In genomic region chr11:15879136-15879535, GRCm38 (mm10) we compare ENCODE assay signal across 26 mouse cellular contexts.
"Had no signal": no experiment of that assay in that cellular context is flagged by ENCODE, and none has a peak within 500 bp of the region (broad histone marks: within the 10 kb centered on the region; RNA-seq: fewer than 3 reads in every experiment).

No protein-coding gene starts in this region.

- H3K9me3 ChIP-seq: embryonic facial prominence, embryonic 10.5 days; embryonic facial prominence, embryonic 12.5 days; embryonic facial prominence, embryonic 13.5 days; embryonic facial prominence, embryonic 15.5 days; forebrain, embryonic 12.5 days; forebrain, embryonic 13.5 days; forebrain, embryonic 15.5 days; heart, embryonic 10.5 days had no signal

- H3K4me1 ChIP-seq: embryonic facial prominence, embryonic 10.5 days; embryonic facial prominence, embryonic 12.5 days; embryonic facial prominence, embryonic 13.5 days; embryonic facial prominence, embryonic 15.5 days; forebrain, embryonic 10.5 days; forebrain, embryonic 12.5 days; forebrain, embryonic 13.5 days; forebrain, embryonic 15.5 days; heart, embryonic 10.5 days had no signal

- DNase-seq: cerebellum, postnatal 10 days; cerebellum, postnatal 14 days; cerebellum, postnatal 25 days; cerebellum, postnatal 36 days; embryo, embryonic 11 days; forebrain, postnatal 0 days; gastrocnemius, adult 2 months; gastrocnemius, postnatal 10 days; gastrocnemius, postnatal 14 days; gastrocnemius, postnatal 25 days; gastrocnemius, postnatal 36 days; heart, adult 11 months; heart, adult 18-20 months; heart, adult 2 months had no signal

- H3K27ac ChIP-seq: embryonic facial prominence, embryonic 10.5 days; embryonic facial prominence, embryonic 12.5 days; embryonic facial prominence, embryonic 13.5 days; embryonic facial prominence, embryonic 15.5 days; forebrain, embryonic 10.5 days; forebrain, embryonic 12.5 days; forebrain, embryonic 13.5 days; forebrain, embryonic 15.5 days; gastrocnemius, adult 2 months; heart, adult 2 months; heart, embryonic 10.5 days had no signal

- H3K27me3 ChIP-seq: embryonic facial prominence, embryonic 12.5 days; embryonic facial prominence, embryonic 13.5 days; embryonic facial prominence, embryonic 15.5 days; forebrain, embryonic 12.5 days; forebrain, embryonic 13.5 days; forebrain, embryonic 15.5 days had no signal

- ATAC-seq: forebrain, embryonic 13.5 days; forebrain, embryonic 14.5 days; forebrain, embryonic 15.5 days; forebrain, embryonic 16.5 days; forebrain, postnatal 0 days had no signal

- H3K4me2 ChIP-seq: embryonic facial prominence, embryonic 12.5 days; embryonic facial prominence, embryonic 13.5 days; embryonic facial prominence, embryonic 15.5 days; forebrain, embryonic 12.5 days; forebrain, embryonic 13.5 days; forebrain, embryonic 15.5 days had no signal

- H3K36me3 ChIP-seq: embryonic facial prominence, embryonic 10.5 days; embryonic facial prominence, embryonic 12.5 days; embryonic facial prominence, embryonic 13.5 days; embryonic facial prominence, embryonic 15.5 days; forebrain, embryonic 10.5 days; forebrain, embryonic 12.5 days; forebrain, embryonic 15.5 days; heart, embryonic 10.5 days had no signal

- H3K4me3 ChIP-seq: embryonic facial prominence, embryonic 10.5 days; embryonic facial prominence, embryonic 12.5 days; embryonic facial prominence, embryonic 13.5 days; embryonic facial prominence, embryonic 15.5 days; erythroblast, embryonic 14.5 days; forebrain, embryonic 10.5 days; forebrain, embryonic 12.5 days; forebrain, embryonic 13.5 days; forebrain, embryonic 15.5 days; gastrocnemius, adult 2 months; heart, adult 2 months; heart, embryonic 10.5 days had no signal

- H3K9ac ChIP-seq: embryonic facial prominence, embryonic 12.5 days; embryonic facial prominence, embryonic 13.5 days; embryonic facial prominence, embryonic 15.5 days; forebrain, embryonic 12.5 days; forebrain, embryonic 13.5 days; forebrain, embryonic 15.5 days; forebrain, postnatal 0 days had no signal
